Mouse (Mus musculus): ENCODE measurements around the gene Bmi1. TPM values are rescaled to one million over a fixed set of nuclear protein-coding genes. Genes with fewer than 3 reads are reported as not detected.

Bmi1 gene
- 29.3 and 33.4 TPM in 2 replicates for polyA plus RNA-seq (2016; fragmentation: Nextera tagmentation; extraction: Ambion mirVana)

DNA sequence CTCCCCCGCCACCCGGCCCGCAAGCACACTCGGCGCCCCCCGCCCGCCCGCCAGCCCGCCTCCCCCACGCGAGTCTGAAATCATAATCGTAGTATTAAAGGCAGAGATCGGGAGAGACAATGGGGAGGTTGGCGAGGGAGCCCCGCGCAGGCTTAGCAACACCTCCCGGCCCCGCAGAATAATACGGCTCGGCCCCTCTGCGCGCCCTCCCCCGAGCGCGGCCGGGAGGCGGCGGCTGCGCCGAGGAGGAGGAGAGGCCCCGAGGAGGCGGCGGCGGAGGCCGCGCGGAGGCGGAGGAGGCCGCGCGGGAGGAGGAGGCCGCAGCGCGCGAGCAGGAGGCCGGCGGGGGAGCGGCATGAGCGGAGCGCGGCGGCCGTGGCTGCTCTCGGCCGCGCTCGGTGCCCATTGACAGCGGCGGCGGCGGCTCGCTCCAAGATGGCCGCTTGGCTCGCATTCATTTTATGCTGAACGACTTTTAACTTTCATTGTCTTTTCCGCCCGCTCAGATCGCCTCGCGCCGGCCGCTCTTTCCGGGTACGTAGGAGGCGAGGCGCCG lies at the start of gene Bmi1:
Gene Bmi1 (plus strand): TSS at position 83 of the 556 bp plus-strand sequence.
- peak; percentile 68 for ATAC-seq (ENCODE audit: insufficient number of reproducible peaks, insufficient read depth, low FRiP score, low TSS enrichment, low read depth)
- Histone ChIP-seq H3K27ac (peak within 1 kb of the TSS; percentile 93), H3K9ac (replicated peaks) (peak within 1 kb of the TSS; percentile 91), H3K36me3 (no peaks in the 10 kb centered on the region), H3K4me3 (replicated peaks) (peak within 1 kb of the TSS; percentile 80), H3K4me1 (replicated peaks) (peaks cover 41% of the 10 kb centered on the region), H3K27me3 (peaks cover 32% of the 10 kb centered on the region), H3K9me3 (no peaks in the 10 kb centered on the region), H3K4me2 (peak within 1 kb of the TSS; percentile 77)
- under 1% methylated on average over 63 of the region's 77 CpGs for WGBS

DNA sequence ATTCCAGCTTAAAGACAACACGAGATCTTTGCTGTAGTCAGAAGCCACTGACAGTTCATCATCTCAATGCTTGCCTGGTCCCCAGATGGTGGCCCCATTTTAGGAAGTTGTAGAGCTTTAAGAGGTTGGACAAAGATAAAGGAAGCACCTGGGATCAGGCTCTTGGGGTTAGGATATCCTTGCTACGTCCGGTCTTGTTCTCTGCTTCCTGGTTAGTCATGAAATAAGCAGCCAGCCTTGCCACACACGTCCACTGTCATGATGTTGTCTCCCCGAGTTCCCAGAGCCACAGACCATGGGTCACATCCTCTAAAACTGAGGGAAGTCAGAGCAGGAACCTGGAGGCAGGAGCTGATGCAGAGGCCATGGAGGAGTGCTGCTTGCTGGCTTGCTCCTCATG lies 46.3 kb upstream of the Bmi1 start:
- H3K27me3 ChIP-seq = peaks cover 15% of the 10 kb centered on the region; the same call in 1 of the 2 replicates
- no peaks in the 10 kb centered on the region for H3K9me3 ChIP-seq
- WGBS = 77% methylated on average over 5 of the region's 5 CpGs
- H3K27ac ChIP-seq = no peak overlapping the region
- no peak overlapping the region for H3K4me3 ChIP-seq (replicated peaks)
- no peak overlapping the region for H3K4me2 ChIP-seq
- H3K36me3 ChIP-seq = no peaks in the 10 kb centered on the region
- ATAC-seq (ENCODE audit: insufficient number of reproducible peaks, insufficient read depth, low FRiP score, low TSS enrichment, low read depth) = no peak
- no peaks in the 10 kb centered on the region for H3K4me1 ChIP-seq (replicated peaks)
- no peak overlapping the region for H3K9ac ChIP-seq (replicated peaks)

DNA sequence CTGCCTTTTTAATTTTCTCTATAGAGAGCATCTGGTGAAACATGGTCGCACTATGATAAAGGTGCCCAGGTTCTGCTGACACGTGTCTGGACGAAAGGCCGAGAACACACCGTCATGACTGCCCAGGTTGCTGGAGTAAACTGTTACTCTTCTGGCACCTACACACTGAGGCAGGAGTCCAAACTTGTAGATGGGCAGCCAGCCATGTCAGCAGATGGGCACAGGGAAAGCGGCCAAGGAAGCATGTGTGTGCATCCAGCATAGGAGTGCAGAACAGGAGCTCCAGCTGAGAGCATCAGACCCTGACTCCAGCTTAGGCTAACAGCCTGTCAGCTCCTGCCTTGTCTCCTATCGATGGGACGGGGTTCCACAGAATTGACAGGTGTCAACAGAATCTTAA lies 41.8 kb upstream of the Bmi1 start:
- H3K9ac ChIP-seq (replicated peaks) = no peak overlapping the region
- peaks cover 10% of the 10 kb centered on the region; the same call in 1 of the 2 replicates for H3K27me3 ChIP-seq
- no peak overlapping the region for H3K27ac ChIP-seq
- no peak overlapping the region for H3K4me2 ChIP-seq
- H3K4me1 ChIP-seq (replicated peaks) = no peaks in the 10 kb centered on the region
- 92% methylated on average over 8 of the region's 8 CpGs for whole genome bisulfite sequencing
- no peak for ATAC-seq (ENCODE audit: insufficient number of reproducible peaks, insufficient read depth, low FRiP score, low TSS enrichment, low read depth)
- H3K9me3 ChIP-seq = peaks cover 11% of the 10 kb centered on the region; the same call in 1 of the 2 replicates
- no peak overlapping the region for H3K4me3 ChIP-seq (replicated peaks)
- no peaks in the 10 kb centered on the region for H3K36me3 ChIP-seq

DNA sequence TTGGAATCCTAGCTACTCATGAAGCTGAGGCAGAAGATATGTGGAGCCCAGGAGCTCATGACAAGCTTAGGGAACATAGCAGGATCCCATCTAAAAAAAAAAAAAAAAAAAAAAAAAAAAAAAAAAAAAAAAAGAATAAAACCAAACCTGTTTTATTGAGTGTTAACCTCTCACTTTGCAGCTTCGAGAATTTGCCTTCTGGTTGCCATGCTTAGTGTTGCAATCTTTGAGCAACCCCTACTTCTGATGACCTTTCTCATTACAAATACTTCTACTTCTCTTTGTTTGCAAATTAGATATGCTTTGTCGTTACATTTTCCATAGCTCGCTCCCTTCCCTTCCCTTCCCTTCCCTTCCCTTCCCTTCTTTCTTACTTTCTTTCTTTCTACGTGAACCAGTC lies 28.3 kb upstream of the Bmi1 start:
- Histone ChIP-seq H3K4me3 (replicated peaks) (no peak overlapping the region), H3K27me3 (peaks cover 6% of the 10 kb centered on the region; the same call in 1 of the 2 replicates), H3K4me2 (no peak overlapping the region), H3K36me3 (no peaks in the 10 kb centered on the region), H3K9me3 (no peaks in the 10 kb centered on the region), H3K9ac (replicated peaks) (no peak overlapping the region), H3K27ac (no peak overlapping the region), H3K4me1 (replicated peaks) (no peaks in the 10 kb centered on the region)
- WGBS = 84% methylated on average over 4 of the region's 4 CpGs
- ATAC-seq (ENCODE audit: insufficient number of reproducible peaks, insufficient read depth, low FRiP score, low TSS enrichment, low read depth) = no peak

DNA sequence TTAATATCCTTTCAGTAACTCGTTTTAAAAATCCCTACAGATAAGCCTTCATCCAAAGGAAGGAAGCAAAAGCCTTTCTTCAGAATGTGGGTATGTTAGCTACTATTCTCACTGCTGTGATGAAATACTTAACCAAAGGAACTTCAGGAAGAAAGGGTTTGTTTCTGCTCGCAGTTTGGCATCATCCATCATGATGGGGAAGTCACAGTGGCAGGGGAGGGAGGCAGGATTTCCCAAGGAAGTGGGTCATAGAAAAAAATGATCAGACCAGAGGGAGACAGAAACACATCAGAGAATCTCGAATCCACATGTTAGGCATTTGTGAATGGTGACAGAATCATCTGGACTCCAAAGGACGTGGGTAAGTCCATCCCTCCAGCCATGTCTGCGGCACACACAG lies 22.0 kb upstream of the Bmi1 start:
- no peak for ATAC-seq (ENCODE audit: insufficient number of reproducible peaks, insufficient read depth, low FRiP score, low TSS enrichment, low read depth)
- Histone ChIP-seq H3K36me3 (no peaks in the 10 kb centered on the region), H3K27me3 (no peaks in the 10 kb centered on the region), H3K4me2 (no peak overlapping the region), H3K9ac (replicated peaks) (no peak overlapping the region), H3K4me1 (replicated peaks) (no peaks in the 10 kb centered on the region), H3K9me3 (no peaks in the 10 kb centered on the region), H3K4me3 (replicated peaks) (no peak overlapping the region), H3K27ac (no peak overlapping the region)
- 63% methylated on average over 5 of the region's 5 CpGs for WGBS

DNA sequence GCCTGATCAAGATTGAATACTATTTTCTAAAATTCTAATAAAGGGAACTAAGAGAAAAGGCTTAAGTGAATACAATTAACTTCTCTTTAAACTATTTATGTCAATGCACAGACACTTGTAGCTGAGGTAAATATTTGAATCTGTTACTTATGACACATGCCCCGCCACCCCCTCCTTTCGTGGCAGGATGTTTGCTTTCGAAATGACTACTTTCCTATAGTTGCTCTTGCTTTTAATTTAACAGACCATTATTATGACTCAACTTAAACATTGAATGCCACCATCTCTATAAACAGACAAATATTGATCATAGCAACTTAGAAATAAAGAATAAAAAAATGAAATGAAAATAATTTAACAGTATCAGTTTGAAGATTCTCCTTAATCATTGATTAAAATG lies 12.8 kb upstream of the Bmi1 start:
- Histone ChIP-seq H3K27me3 (peaks cover 4% of the 10 kb centered on the region; the same call in 1 of the 2 replicates), H3K9me3 (no peaks in the 10 kb centered on the region), H3K4me2 (no peak overlapping the region), H3K4me1 (replicated peaks) (0 out of 2 replicates have a peak, but pooled peaks cover 3% of the 10 kb centered on the region), H3K36me3 (no peaks in the 10 kb centered on the region), H3K27ac (no peak overlapping the region), H3K4me3 (replicated peaks) (no peak overlapping the region), H3K9ac (replicated peaks) (no peak overlapping the region)
- no peak for ATAC-seq (ENCODE audit: insufficient number of reproducible peaks, insufficient read depth, low FRiP score, low TSS enrichment, low read depth)
- WGBS = 91% methylated on average over 3 of the region's 3 CpGs

DNA sequence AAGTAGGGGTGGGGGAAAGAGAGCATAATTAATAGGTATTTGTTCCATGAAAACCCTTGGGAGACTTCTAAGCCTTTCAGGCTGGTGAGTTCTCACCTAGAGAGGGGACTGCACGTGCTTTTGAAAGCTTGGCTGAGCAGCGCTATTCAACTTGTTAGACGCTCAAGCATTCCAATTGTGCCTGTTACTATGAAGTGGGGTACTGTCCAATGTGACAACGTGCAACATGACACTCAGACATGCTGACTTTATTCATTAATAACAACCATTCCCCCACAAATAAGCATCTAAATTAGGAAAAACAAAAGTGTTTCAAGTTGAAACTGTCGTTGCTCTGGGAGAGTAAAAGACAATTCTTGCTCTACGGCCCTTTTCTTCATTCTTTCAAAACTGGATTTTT lies 5.8 kb upstream of the Bmi1 start:
- no peaks in the 10 kb centered on the region for H3K36me3 ChIP-seq
- H3K4me2 ChIP-seq = no peak overlapping the region
- peaks cover 8% of the 10 kb centered on the region; the same call in 1 of the 2 replicates for H3K27me3 ChIP-seq
- H3K4me3 ChIP-seq (replicated peaks) = no peak overlapping the region
- no peak overlapping the region for H3K9ac ChIP-seq (replicated peaks)
- H3K4me1 ChIP-seq (replicated peaks) = peaks cover 21% of the 10 kb centered on the region
- WGBS = 13% methylated on average over 6 of the region's 6 CpGs
- no peak overlapping the region for H3K27ac ChIP-seq
- H3K9me3 ChIP-seq = no peaks in the 10 kb centered on the region
- ATAC-seq (ENCODE audit: insufficient number of reproducible peaks, insufficient read depth, low FRiP score, low TSS enrichment, low read depth) = no peak

DNA sequence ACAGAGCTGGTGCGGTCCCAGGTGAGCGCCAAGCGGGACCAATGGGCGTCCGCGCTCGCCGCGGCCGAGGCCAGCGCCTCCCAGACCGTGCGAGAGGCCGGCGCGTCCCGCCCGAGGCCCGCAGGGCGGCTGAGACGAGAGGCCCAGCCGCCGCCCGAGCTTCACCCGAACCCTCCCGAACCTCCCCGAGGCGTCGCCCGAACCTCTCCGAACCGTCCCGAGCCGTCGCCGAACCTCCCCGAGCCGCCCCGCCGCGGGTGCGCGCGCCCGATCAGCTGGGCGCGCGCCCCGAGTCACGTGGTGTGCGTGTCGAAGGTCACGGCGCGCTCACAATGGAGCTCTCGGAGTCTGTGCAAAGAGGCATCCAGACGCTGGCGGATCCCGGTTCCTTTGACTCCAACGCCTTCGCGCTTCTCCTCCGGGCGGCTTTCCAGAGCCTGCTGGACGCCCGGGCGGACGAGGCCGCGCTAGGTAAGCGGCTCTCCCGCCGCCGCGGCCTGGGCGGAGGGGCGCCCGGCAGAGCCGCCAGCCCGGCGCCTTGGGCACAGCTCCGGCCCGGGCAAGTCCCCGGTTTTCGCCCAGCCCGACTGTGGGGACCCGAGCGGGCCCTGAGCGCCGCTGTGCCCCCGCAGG lies 4.6 kb upstream of the Bmi1 start, which contains the start of gene Commd3:
Gene Commd3 (plus strand): TSS at position 252 of the 633 bp plus-strand sequence.
- Histone ChIP-seq H3K27me3 (peaks cover 7% of the 10 kb centered on the region; the same call in 1 of the 2 replicates), H3K36me3 (no peaks in the 10 kb centered on the region), H3K9ac (replicated peaks) (peak within 1 kb of the TSS; percentile 96), H3K4me3 (replicated peaks) (peak within 1 kb of the TSS; percentile 85), H3K4me2 (peak within 1 kb of the TSS; percentile 83), H3K27ac (peak within 1 kb of the TSS; percentile 99), H3K4me1 (replicated peaks) (peaks cover 20% of the 10 kb centered on the region), H3K9me3 (no peaks in the 10 kb centered on the region)
- ATAC-seq (ENCODE audit: insufficient number of reproducible peaks, insufficient read depth, low FRiP score, low TSS enrichment, low read depth) = peak; percentile 81
- WGBS = under 1% methylated on average over 90 of the region's 91 CpGs

DNA sequence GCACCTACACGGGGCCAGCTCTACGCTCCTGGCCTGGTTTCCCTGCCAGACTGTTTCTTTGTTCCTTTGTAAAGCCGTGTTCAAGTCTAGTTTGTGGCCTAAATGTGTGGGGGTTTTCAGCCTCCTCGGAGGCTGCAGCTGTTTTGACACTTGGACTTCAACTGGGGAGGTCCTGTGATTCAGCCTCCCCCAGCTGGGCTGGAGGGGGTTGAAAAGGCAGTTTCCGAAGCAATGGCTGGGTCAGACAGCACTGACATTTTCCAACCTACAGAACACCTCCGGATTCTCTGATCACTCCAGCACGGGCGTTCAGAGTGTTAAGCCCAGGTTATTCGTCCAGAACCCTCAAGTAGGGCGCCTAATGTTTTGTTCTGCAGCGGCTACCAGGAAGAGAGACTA lies 4.1 kb upstream of the Bmi1 start:
- Histone ChIP-seq H3K36me3 (no peaks in the 10 kb centered on the region), H3K4me1 (replicated peaks) (peaks cover 20% of the 10 kb centered on the region), H3K27me3 (peaks cover 4% of the 10 kb centered on the region; the same call in 1 of the 2 replicates), H3K9ac (replicated peaks) (peak overlapping the region; percentile 96), H3K4me3 (replicated peaks) (peak overlapping the region; percentile 85), H3K4me2 (peak overlapping the region; percentile 83), H3K27ac (peak overlapping the region; percentile 99), H3K9me3 (no peaks in the 10 kb centered on the region)
- under 1% methylated on average over 11 of the region's 11 CpGs for WGBS
- no peak for ATAC-seq (ENCODE audit: insufficient number of reproducible peaks, insufficient read depth, low FRiP score, low TSS enrichment, low read depth)

DNA sequence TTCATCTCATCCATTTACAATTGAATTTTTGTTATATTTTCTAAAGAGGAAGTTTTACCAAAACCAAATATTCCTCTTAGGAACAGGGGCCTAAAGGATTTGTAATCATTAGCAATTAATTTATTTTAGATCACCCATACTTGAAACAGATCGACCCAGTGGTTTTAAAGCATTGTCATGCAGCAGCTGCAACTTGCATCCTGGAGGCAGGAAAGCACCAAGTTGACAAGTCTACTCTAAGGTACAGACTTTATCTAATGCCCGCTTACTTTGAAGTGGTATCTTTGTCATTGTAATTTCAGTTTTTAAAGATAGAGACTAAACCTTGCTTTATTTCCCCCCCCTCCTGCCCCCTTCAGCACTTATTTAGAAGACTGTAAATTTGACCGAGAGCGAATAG lies 3.1 kb upstream of the Bmi1 start:
- Histone ChIP-seq H3K4me1 (replicated peaks) (peaks cover 26% of the 10 kb centered on the region), H3K36me3 (no peaks in the 10 kb centered on the region), H3K4me2 (peak overlapping the region; percentile 83), H3K9me3 (no peaks in the 10 kb centered on the region), H3K27me3 (peaks cover 11% of the 10 kb centered on the region; the same call in 1 of the 2 replicates), H3K27ac (no peak overlapping the region), H3K4me3 (replicated peaks) (peak overlapping the region; percentile 16; the same call in 1 of the 2 replicates), H3K9ac (replicated peaks) (no peak overlapping the region)
- WGBS = 21% methylated on average over 4 of the region's 4 CpGs
- no peak for ATAC-seq (ENCODE audit: insufficient number of reproducible peaks, insufficient read depth, low FRiP score, low TSS enrichment, low read depth)

DNA sequence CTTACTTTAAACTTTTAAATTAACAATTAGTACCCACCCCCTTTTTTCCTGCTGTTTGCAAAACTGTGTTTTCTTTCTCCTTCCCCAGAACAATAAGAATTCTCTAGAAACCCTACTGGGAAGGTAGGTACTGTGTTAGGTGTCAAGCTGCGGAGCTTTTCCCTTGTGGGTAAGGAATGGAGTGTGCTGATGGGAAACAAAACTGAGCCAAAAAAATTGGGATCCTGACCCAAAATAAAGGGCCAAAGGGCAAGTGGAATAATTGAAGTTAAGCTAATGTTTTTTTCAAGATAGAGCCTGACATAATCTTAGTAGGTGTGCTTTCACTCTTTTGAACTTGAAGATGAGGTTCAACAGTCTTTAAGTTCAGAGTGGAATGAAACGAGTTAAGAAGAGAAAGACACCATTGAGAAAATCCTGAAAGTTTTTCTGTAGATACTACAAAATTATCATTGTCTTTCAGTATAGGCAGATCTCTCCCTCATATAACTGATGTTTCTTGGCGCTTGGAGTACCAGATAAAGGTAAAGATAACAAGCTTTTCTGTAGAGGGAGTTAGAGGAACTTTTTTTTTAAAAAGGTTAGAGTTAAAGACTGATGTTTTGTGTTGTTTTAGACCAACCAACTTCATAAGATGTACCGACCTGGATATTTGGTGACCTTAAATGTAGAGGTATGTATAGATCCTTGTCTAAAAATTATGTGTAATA lies 2.5 kb upstream of the Bmi1 start:
- peak overlapping the region; percentile 83 for H3K4me2 ChIP-seq
- 34% methylated on average over 4 of the region's 4 CpGs for WGBS
- no peak overlapping the region for H3K4me3 ChIP-seq (replicated peaks)
- peaks cover 26% of the 10 kb centered on the region for H3K4me1 ChIP-seq (replicated peaks)
- no peak overlapping the region for H3K9ac ChIP-seq (replicated peaks)
- no peaks in the 10 kb centered on the region for H3K36me3 ChIP-seq
- H3K27me3 ChIP-seq = peaks cover 14% of the 10 kb centered on the region; the same call in 1 of the 2 replicates
- no peak overlapping the region for H3K27ac ChIP-seq
- ATAC-seq (ENCODE audit: insufficient number of reproducible peaks, insufficient read depth, low FRiP score, low TSS enrichment, low read depth) = no peak
- no peaks in the 10 kb centered on the region for H3K9me3 ChIP-seq

All from limb, embryonic 12.5 days (tissue).